Mouse (Mus musculus) small intestine, adult 2 months (tissue): ENCODE measurements around the gene Rapgef3.
A peak's percentile ranks its signal among the peaks of the same experiment; 100 is the strongest.

Source experiments
- CTCF ChIP-seq: fragments of 200-500 bp; IDR thresholded peaks from 2 replicates; pipeline ENCODE4 v1.5.1; 2012; ENCODE audit warnings: low read depth, mild to moderate bottlenecking, control low read depth, inconsistent platforms, low read length, moderate library complexity, mixed read lengths; ENCODE audit not compliant: insufficient replicate concordance, insufficient read length; ENCODE audit errors: extremely low read depth
- POLR2A ChIP-seq: fragments of 200-500 bp; IDR thresholded peaks from 2 replicates; pipeline ENCODE4 v1.6.1; 2012; ENCODE audit warnings: low read depth, mild to moderate bottlenecking, control low read depth, inconsistent platforms, low read length, moderate library complexity

GRCm38 (mm10) chr15:97751676-97752075, 16.1 kb downstream of the Rapgef3 start:
- TF ChIP-seq POLR2A (no peak), CTCF (peak; percentile 67; the same call in 1 of the 2 replicates)
